Mouse (Mus musculus): ENCODE data around the gene Ralgds.

DNA sequence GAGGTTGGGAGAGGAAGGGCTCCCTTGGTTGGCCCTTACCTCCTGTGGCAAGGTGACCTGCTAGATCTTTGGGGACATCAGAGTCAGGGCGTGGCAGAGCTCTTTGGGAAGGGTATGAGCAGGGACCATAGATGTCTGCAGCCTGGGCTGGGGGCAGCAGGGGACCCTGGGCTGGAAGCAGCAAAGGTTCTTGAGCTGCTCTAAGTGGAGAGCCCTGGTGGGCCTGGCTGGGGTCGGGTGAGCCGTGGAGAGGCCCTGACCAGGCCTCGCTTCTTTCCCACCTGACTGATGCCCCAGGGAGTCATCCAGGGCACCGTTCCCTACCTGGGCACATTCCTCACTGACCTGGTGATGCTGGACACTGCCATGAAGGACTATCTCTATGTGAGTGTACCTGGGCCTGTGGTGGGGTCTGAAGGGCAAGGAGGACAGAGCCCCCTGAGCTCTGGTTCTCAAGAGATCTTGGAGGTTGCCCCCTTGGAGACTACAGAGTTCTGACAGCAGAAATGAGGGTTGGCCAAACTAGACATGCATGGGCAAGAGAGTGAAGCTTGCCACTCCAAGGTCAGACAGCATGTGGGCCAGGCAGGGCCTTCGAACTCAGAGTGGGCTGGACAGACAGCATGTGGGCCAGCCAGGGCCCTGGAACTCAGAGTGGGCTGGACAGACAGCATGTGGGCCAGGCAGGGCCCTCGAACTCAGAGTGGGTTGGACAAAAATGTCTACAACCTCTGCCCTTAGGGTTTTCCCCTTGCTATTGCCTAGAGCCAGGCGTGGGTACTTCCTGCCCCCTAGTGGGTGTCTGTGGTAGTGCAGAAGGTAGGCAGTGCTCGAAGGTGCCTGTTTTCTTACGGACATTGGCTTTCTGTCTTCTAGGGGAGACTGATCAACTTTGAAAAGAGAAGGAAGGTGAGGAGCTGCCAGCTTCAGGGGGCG, 34.6 kb downstream of the Ralgds start:
- TF ChIP-seq POLR2A (IDR thresholded peaks at IDR 0.05; ENCODE audit: low read depth, low read length) (no peak), CTCF (IDR thresholded peaks at IDR 0.05; ENCODE audit: borderline replicate concordance, insufficient read depth, low read length) (peak; percentile 93)
